Mouse (Mus musculus): ENCODE measurements around the gene Dtd1.

Dtd1 gene

GRCm38 (mm10) chr2:144764116-144764788 is 164.6 kb downstream of the Dtd1 start:
- DNase-seq (ENCODE audit: inconsistent age in 2 of 2, low spot score in 1 of 2): no peak

GRCm38 (mm10) chr2:144765219-144765618 is 165.5 kb downstream of the Dtd1 start:
- DNase-seq (ENCODE audit: inconsistent age in 2 of 2, low spot score in 1 of 2): no peak

GRCm38 (mm10) chr2:144768375-144769117 is 168.8 kb downstream of the Dtd1 start:
- DNase-seq (ENCODE audit: inconsistent age in 2 of 2, low spot score in 1 of 2): no peak

- DNase-seq (ENCODE audit: inconsistent age in 2 of 2, low spot score in 1 of 2): no peak
Observed at GRCm38 (mm10) chr2:144769118-144769496, 169.4 kb downstream of the Dtd1 start.

GRCm38 (mm10) chr2:144769556-144769955 is 169.9 kb downstream of the Dtd1 start:
- no peak for DNase-seq (ENCODE audit: inconsistent age in 2 of 2, low spot score in 1 of 2)

GRCm38 (mm10) chr2:144770452-144770941 is 170.8 kb downstream of the Dtd1 start:
- no peak for DNase-seq (ENCODE audit: inconsistent age in 2 of 2, low spot score in 1 of 2)

- DNase-seq (ENCODE audit: inconsistent age in 2 of 2, low spot score in 1 of 2): no peak
Observed at GRCm38 (mm10) chr2:144771841-144772240, 172.1 kb downstream of the Dtd1 start.

GRCm38 (mm10) chr2:144774636-144775160 is 175.0 kb downstream of the Dtd1 start:
- no peak for DNase-seq (ENCODE audit: inconsistent age in 2 of 2, low spot score in 1 of 2)

GRCm38 (mm10) chr2:144775626-144776025 is 175.9 kb downstream of the Dtd1 start:
- no peak for DNase-seq (ENCODE audit: inconsistent age in 2 of 2, low spot score in 1 of 2)

- no peak for DNase-seq (ENCODE audit: inconsistent age in 2 of 2, low spot score in 1 of 2)
Observed at GRCm38 (mm10) chr2:144779263-144779662, 179.6 kb downstream of the Dtd1 start.

- peak; percentile 11 to 45 for DNase-seq (ENCODE audit: inconsistent age in 2 of 2, low spot score in 1 of 2)
Observed at GRCm38 (mm10) chr2:144780731-144781130, 181.0 kb downstream of the Dtd1 start.

- DNase-seq (ENCODE audit: inconsistent age in 2 of 2, low spot score in 1 of 2): peak in 1 of 2 experiments; percentile 30
Observed at GRCm38 (mm10) chr2:144781871-144782270, 182.2 kb downstream of the Dtd1 start.

GRCm38 (mm10) chr2:144782481-144782880 is 182.8 kb downstream of the Dtd1 start:
- DNase-seq (ENCODE audit: inconsistent age in 2 of 2, low spot score in 1 of 2): peak in 1 of 2 experiments; percentile 42

- no peak for DNase-seq (ENCODE audit: inconsistent age in 2 of 2, low spot score in 1 of 2)
Observed at GRCm38 (mm10) chr2:144783190-144783589, 183.5 kb downstream of the Dtd1 start.

GRCm38 (mm10) chr2:144783831-144784230 is 184.1 kb downstream of the Dtd1 start:
- DNase-seq (ENCODE audit: inconsistent age in 2 of 2, low spot score in 1 of 2): no peak

GRCm38 (mm10) chr2:144791671-144792294 is 192.1 kb downstream of the Dtd1 start:
- DNase-seq (ENCODE audit: inconsistent age in 2 of 2, low spot score in 1 of 2): no peak

- peak in 1 of 2 experiments; percentile 28 for DNase-seq (ENCODE audit: inconsistent age in 2 of 2, low spot score in 1 of 2)
Observed at GRCm38 (mm10) chr2:144797515-144797914, 197.8 kb downstream of the Dtd1 start.

GRCm38 (mm10) chr2:144807766-144808754 is 208.4 kb downstream of the Dtd1 start:
- DNase-seq (ENCODE audit: inconsistent age in 2 of 2, low spot score in 1 of 2): no peak
